Mouse (Mus musculus) small intestine, adult 2 months (tissue): ENCODE measurements around the gene Acad11.

Experiments used
- CTCF ChIP-seq: fragments of 200-500 bp; IDR thresholded peaks from 2 replicates; pipeline ENCODE4 v1.5.1; 2012; ENCODE audit warnings: low read depth, mild to moderate bottlenecking, control low read depth, inconsistent platforms, low read length, moderate library complexity, mixed read lengths; ENCODE audit not compliant: insufficient replicate concordance, insufficient read length; ENCODE audit errors: extremely low read depth
- POLR2A ChIP-seq: fragments of 200-500 bp; IDR thresholded peaks from 2 replicates; pipeline ENCODE4 v1.6.1; 2012; ENCODE audit warnings: low read depth, mild to moderate bottlenecking, control low read depth, inconsistent platforms, low read length, moderate library complexity

- TF ChIP-seq CTCF: no peak
- no peak for TF ChIP-seq POLR2A
Observed at GRCm38 (mm10) chr9:104092945-104093344, 29.8 kb downstream of the Acad11 start.
